Mouse (Mus musculus): ENCODE results near the gene Tekt1. TPM values are rescaled to one million over a fixed set of nuclear protein-coding genes. Genes with fewer than 3 reads are reported as not detected.

The Tekt1 gene
- polyA plus RNA-seq, 1 experiment from 2014 or later, result 5.6 TPM

DNA sequence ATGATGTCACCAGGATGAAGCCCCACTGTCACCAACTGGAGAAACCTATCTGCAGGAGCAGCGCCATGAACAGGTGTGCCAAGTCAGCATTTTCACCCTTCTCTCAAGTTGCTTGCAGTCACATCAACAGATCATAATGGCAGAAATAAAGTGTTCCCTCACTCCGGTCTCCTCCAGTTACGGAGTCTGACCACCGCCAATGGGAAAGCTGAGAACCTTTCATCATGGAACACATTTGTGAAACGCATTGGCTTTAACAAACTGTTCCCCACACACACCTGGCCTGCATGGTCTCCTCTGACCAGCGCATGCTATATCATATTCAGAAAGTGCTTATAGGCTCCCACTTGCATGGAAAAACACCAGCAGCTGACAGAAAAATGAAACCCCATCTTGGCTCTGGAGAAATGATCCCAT, 25.9 kb upstream of the Tekt1 start:
- no peak for ATAC-seq (replicated peaks; ENCODE audit: low FRiP score)
- H3K36me3 ChIP-seq, result peaks cover 41% of the 10 kb centered on the region
- WGBS, result 95% methylated on average over 6 of the region's 6 CpGs
- H3K27me3 ChIP-seq, result no peaks in the 10 kb centered on the region
- H3K4me2 ChIP-seq, result no peak overlapping the region
- no peak overlapping the region for H3K9ac ChIP-seq
- H3K9me3 ChIP-seq (replicated peaks), result no peaks in the 10 kb centered on the region
- no peak overlapping the region for H3K4me3 ChIP-seq (replicated peaks)
- no peak overlapping the region for H3K27ac ChIP-seq
- H3K4me1 ChIP-seq, result no peaks in the 10 kb centered on the region; the same call in 1 of the 2 replicates

DNA sequence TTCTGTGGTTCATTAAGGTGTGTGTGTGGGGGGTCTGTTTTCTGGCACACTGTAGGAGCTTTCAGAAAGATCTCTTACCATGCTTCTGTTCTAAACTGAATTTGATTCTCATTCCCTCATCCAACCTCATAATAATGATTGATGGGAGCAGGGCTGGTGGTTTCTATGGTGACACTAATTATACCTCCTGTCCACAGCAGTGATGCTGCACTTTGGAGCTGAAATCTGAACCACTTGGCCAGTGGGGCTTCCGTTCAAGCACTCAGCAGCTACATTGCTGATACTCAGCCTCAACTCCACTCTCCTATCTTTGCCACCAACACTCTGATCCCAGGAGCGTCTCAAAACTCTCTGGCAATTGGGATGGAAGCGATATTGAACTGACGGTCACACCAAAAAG, 17.1 kb upstream of the Tekt1 start:
- Histone ChIP-seq H3K36me3 (no peaks in the 10 kb centered on the region), H3K27ac (no peak overlapping the region), H3K4me3 (replicated peaks) (no peak overlapping the region), H3K4me2 (no peak overlapping the region), H3K4me1 (peaks cover 11% of the 10 kb centered on the region; the same call in 1 of the 2 replicates), H3K9ac (no peak overlapping the region), H3K27me3 (no peaks in the 10 kb centered on the region), H3K9me3 (replicated peaks) (no peaks in the 10 kb centered on the region)
- whole genome bisulfite sequencing, result 51% methylated on average over 4 of the region's 4 CpGs
- no peak; the same call in 1 of the 2 replicates for ATAC-seq (replicated peaks; ENCODE audit: low FRiP score)

DNA sequence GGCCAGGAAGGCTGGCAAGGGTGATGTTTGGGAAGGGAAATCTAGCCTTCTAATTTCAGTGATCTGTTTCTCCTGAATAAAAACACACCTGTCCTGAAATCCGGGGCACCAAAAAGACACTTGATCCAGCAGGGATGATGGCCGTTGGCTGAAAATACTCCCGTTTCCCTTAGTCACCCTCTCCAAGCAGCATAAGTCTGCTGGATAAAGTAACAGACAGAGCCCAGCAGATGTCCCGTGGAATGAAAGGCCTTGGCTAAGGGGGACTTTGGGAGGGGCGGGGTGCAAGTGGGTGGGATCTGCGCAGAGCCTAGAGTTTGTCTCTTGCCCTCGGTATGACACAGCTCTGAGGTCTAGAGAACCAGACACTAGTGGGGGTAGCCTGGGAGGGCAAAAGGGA, 16.0 kb upstream of the Tekt1 start:
- no peaks in the 10 kb centered on the region for H3K9me3 ChIP-seq (replicated peaks)
- H3K36me3 ChIP-seq, result no peaks in the 10 kb centered on the region
- peaks cover 11% of the 10 kb centered on the region; the same call in 1 of the 2 replicates for H3K4me1 ChIP-seq
- 45% methylated on average over 7 of the region's 7 CpGs for WGBS
- no peak overlapping the region for H3K4me2 ChIP-seq
- no peak overlapping the region for H3K4me3 ChIP-seq (replicated peaks)
- H3K27ac ChIP-seq, result no peak overlapping the region
- H3K9ac ChIP-seq, result no peak overlapping the region
- H3K27me3 ChIP-seq, result no peaks in the 10 kb centered on the region
- no peak for ATAC-seq (replicated peaks; ENCODE audit: low FRiP score)

DNA sequence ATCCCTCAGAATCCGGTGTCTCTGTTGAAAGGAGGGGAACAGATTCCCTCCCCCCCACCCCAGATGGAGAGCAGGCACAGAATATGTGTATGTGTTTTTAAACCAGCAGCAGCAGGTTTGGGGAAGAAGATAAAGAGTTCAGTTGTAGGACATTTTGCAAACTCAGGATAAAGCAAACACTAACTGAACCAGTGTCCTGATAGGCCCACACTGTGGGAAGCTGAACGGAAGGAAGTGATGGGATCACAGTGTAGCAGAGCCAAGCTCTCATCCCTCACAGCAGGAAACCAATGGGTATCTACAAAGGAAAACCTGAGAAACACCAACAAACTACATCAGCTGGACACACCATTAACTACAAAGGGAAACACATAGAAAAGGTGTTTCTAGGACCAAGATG, 14.3 kb upstream of the Tekt1 start:
- Histone ChIP-seq H3K36me3 (no peaks in the 10 kb centered on the region), H3K27ac (no peak overlapping the region), H3K4me1 (peaks cover 11% of the 10 kb centered on the region; the same call in 1 of the 2 replicates), H3K9me3 (replicated peaks) (no peaks in the 10 kb centered on the region), H3K4me3 (replicated peaks) (no peak overlapping the region), H3K4me2 (no peak overlapping the region), H3K9ac (no peak overlapping the region), H3K27me3 (no peaks in the 10 kb centered on the region)
- 85% methylated on average over 2 of the region's 2 CpGs for WGBS
- no peak for ATAC-seq (replicated peaks; ENCODE audit: low FRiP score)

DNA sequence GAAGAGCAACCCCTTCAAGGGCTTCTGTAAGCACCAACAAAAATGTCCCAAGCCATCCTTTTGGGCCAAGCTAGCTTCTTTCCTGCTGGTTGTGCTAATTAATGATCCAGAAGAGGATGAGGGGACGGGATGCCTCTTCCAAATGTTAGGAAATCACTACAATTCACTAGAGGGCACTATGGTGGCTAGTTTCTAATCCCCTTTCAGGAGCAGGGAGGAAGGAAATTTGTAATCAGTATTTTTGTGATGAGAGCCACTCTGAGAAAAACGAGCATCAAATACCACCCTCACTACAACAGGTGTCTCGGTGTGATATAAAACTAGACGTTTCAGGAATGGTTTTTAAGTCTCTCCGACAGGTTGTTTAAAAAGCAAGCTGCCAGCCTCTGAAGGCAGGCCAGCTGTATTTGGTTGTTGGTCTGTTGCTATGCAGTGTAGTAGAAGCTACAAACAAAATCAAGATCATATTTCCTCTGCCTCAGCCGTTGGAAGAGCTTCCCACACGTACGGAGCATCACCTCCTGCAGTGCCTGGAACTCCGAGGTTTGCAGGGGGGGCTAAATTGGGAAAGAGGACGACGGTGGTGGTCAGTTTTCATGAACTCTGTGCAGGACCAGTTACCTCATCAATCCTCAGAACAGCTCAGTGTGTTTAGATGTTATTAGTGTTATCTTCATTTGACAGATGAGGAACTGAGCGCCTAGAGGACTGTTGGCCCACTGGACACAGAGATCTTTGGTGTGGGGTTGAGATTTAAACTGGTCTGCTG, 7.8 kb upstream of the Tekt1 start:
- H3K4me1 ChIP-seq, result peaks cover 3% of the 10 kb centered on the region; the same call in 1 of the 2 replicates
- no peak overlapping the region for H3K27ac ChIP-seq
- no peaks in the 10 kb centered on the region for H3K27me3 ChIP-seq
- H3K9ac ChIP-seq, result no peak overlapping the region
- no peak for ATAC-seq (replicated peaks; ENCODE audit: low FRiP score)
- H3K4me3 ChIP-seq (replicated peaks), result no peak overlapping the region
- no peaks in the 10 kb centered on the region for H3K36me3 ChIP-seq
- 18% methylated on average over 12 of the region's 12 CpGs for WGBS
- H3K9me3 ChIP-seq (replicated peaks), result no peaks in the 10 kb centered on the region
- H3K4me2 ChIP-seq, result no peak overlapping the region

DNA sequence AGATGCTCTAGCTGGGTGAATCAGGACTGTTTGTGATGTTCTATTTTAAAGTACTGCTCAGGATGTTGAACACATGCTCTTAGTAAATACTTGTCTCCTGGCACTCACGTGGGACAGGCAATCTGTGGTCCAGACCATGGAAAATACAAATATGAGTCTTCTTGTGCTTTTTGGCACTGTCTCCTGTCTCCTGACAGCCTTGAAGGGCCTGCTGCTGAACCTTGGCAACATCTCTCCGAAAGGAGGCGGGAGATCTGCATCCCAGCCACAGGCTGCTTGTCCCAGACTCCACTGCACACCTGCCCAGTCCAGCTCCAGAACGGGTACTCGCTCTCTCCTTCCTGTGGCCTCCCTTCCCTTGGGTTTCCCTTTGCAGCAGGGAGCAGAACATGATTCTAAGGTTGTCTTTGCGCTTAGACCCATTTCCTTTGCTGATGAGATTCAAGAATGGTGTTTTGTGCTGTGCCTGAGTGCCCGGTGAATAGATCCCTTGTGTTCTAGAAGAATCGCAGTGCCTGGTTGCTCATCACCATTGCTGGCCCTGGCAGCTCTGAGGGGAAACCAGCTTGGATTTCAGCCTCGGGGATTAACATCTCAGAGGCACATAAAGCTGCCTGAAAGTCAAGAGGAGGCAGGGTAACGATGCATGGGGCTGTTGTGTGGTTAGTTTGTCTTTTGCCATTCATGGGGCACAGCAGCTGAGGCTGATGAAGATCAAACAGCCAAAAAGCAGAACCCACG, 5.9 kb upstream of the Tekt1 start:
- WGBS, result 53% methylated on average over 11 of the region's 11 CpGs
- ATAC-seq (replicated peaks; ENCODE audit: low FRiP score), result no peak
- no peaks in the 10 kb centered on the region for H3K9me3 ChIP-seq (replicated peaks)

DNA sequence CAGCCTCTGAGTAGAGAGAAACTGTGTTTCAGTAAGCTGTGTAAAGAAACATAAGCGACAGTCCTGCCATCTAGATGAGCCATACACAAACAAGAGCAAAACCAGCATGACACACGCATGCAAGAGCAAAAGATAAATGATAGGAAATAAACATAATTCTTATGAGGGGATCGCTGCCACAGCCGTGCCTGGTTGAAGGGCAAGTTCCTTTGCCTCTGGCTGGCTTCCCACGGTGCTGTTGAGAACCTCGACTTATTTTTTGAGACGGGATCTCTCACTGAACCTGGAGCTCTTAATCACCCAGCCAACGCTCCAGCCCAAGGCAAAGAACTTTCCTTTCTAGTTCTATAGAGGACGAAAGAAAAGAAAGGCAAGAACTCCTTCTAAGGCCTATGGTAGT, 3.9 kb upstream of the Tekt1 start:
- Histone ChIP-seq H3K27ac (no peak overlapping the region), H3K4me3 (replicated peaks) (no peak overlapping the region), H3K36me3 (no peaks in the 10 kb centered on the region), H3K4me2 (no peak overlapping the region), H3K4me1 (peaks cover 15% of the 10 kb centered on the region; the same call in 1 of the 2 replicates), H3K27me3 (no peaks in the 10 kb centered on the region), H3K9me3 (replicated peaks) (no peaks in the 10 kb centered on the region), H3K9ac (no peak overlapping the region)
- 77% methylated on average over 9 of the region's 9 CpGs for WGBS
- ATAC-seq (replicated peaks; ENCODE audit: low FRiP score), result no peak

More for the DNA sequence above, 5.9 kb upstream of the Tekt1 start:
- peaks cover 3% of the 10 kb centered on the region; the same call in 1 of the 2 replicates for H3K4me1 ChIP-seq
- no peak overlapping the region for H3K4me2 ChIP-seq
- no peaks in the 10 kb centered on the region for H3K27me3 ChIP-seq
- H3K4me3 ChIP-seq (replicated peaks), result no peak overlapping the region
- no peaks in the 10 kb centered on the region for H3K36me3 ChIP-seq
- no peak overlapping the region for H3K9ac ChIP-seq
- no peak overlapping the region for H3K27ac ChIP-seq

DNA sequence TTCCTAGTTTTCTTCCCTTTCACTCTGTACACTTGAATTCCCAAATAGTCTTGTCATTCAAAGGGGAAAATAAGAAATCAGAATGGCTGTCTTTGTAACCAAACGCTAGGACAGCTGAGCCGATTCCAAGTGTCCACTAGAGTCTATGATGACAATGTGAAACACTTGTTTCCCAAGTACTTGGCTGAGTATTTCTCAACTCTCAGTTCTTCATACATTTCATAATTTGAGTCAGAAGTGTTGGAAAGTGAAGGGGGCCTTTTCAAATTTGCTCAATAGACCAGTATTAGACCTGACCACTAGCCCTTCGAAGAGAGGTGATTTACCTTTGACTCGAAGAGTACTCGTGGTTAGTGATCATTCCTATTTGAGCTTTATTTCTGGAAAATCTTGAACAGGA, 2.3 kb upstream of the Tekt1 start:
- H3K9ac ChIP-seq, result no peak overlapping the region
- peaks cover 12% of the 10 kb centered on the region; the same call in 1 of the 2 replicates for H3K4me1 ChIP-seq
- no peak for ATAC-seq (replicated peaks; ENCODE audit: low FRiP score)
- no peaks in the 10 kb centered on the region for H3K9me3 ChIP-seq (replicated peaks)
- WGBS, result 96% methylated on average over 5 of the region's 5 CpGs
- no peaks in the 10 kb centered on the region for H3K36me3 ChIP-seq
- H3K4me3 ChIP-seq (replicated peaks), result no peak overlapping the region
- H3K27ac ChIP-seq, result no peak overlapping the region
- no peaks in the 10 kb centered on the region for H3K27me3 ChIP-seq
- H3K4me2 ChIP-seq, result no peak overlapping the region

DNA sequence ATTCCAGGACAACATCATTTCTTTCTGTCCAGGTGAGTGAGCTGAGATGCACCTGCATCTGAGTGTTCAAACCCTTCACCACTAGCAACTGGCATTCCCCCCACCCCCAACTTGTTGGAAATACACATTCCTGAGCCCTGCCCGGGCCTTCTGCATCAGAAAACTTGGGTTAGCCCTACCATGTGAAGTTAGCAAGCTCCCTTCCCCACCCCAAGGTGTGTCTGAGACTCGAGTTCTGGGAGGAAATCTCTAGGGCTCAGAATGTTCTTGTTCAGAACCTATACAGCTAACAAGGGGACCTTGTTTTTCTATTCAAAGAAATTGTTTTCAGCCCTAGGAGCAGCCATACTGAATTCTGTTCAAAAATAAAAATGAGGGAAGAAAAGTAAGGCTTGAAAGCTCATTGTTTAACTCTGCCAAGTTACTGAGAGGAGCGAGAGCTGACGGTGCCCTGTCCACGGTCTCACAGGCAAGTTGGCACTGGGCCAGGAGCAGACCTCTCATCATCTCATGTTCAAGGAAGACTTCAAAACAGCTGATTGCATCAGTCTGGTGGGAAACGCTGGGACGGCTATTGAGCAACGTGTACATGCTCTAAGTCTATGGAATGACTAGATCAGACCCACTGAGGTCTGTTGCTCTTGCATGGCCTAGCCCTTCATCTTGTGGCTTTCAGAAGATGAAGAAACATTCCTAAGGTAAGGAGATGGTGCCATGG, 1.4 kb upstream of the Tekt1 start:
- 69% methylated on average over 8 of the region's 8 CpGs for WGBS
- H3K36me3 ChIP-seq, result no peaks in the 10 kb centered on the region
- H3K9me3 ChIP-seq (replicated peaks), result no peaks in the 10 kb centered on the region
- H3K4me3 ChIP-seq (replicated peaks), result no peak overlapping the region
- H3K27ac ChIP-seq, result no peak overlapping the region
- H3K4me1 ChIP-seq, result peaks cover 12% of the 10 kb centered on the region; the same call in 1 of the 2 replicates
- no peak overlapping the region for H3K4me2 ChIP-seq
- H3K27me3 ChIP-seq, result no peaks in the 10 kb centered on the region
- no peak for ATAC-seq (replicated peaks; ENCODE audit: low FRiP score)
- no peak overlapping the region for H3K9ac ChIP-seq

DNA sequence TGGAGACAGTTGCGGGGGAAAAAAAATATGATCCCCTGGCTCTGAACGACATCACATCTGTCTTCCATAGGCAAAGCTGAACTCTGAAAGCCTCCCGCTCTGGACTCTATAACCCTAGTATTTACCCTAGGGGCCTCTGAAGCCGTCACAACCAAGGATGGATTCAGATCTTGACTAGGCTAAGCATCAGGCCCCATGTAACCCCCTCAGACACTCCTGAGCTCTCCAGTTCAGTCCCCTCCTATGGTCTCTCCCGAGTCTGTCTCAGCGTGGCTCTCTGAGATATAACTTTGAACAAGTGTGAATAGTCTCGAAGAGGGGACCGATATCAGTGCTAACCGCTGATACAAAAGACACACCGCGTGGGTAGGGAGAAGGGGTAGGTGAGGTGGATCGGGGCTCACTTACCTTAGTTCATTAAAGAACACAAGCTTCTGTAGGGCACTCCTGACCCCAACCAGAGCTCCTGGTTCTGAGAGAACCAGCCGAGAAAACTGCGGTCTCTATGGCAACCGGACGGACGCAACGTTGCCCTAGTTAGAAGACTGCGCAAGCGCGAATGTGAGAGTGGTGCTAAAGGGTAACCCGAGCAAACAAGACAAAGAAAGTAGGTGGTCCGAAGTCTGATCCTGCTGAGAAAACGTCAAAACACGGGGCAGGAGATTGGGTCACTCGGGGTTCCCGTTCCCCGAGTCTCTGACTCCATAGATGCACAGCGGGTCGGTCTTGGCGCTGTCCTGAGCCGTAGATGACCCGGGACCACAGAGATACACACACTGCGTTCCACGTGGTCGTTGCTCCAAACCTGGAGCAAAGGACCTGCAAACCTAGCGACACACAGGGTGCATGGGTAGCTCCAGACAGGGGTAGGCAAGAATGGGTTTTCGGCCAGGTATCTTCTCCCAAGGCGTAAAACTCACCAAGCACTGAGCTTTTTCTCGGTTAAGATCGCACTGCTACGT, 576 bp downstream of the Tekt1 start:
- Histone ChIP-seq H3K4me1 (peaks cover 12% of the 10 kb centered on the region; the same call in 1 of the 2 replicates), H3K36me3 (no peaks in the 10 kb centered on the region), H3K9ac (peak overlapping the region; percentile 44), H3K9me3 (replicated peaks) (no peaks in the 10 kb centered on the region), H3K4me2 (peak overlapping the region; percentile 73), H3K27me3 (no peaks in the 10 kb centered on the region), H3K4me3 (replicated peaks) (peak overlapping the region; percentile 43), H3K27ac (no peak overlapping the region)
- peak; percentile 90 for ATAC-seq (replicated peaks; ENCODE audit: low FRiP score)
- WGBS, result 8% methylated on average over 42 of the region's 42 CpGs
